Mouse (Mus musculus) B cell, adult (primary cell): ENCODE measurements around the gene Hs2st1. TPM values are rescaled to one million over a fixed set of nuclear protein-coding genes. Genes with fewer than 3 reads are reported as not detected.

ENCODE experiments used
- total RNA-seq: library from RNA; stranded (reverse); gene quantifications from 4 replicates; pipeline ENCODE4 v1.2.4, GENCODE M21; 2023; ENCODE audit not compliant: inconsistent age

Gene Hs2st1
- 13.6 to 17.1 TPM (median 14.5 TPM) in 4 replicates for total RNA-seq

GRCm38 (mm10) chr3:144570047-144570815 lies at the start of gene Hs2st1, which contains the start of gene Selenof:
Gene Hs2st1, minus strand, starts transcription at chr3:144570181.
Gene Selenof, plus strand, starts transcription at chr3:144570304.

Other genes with a start within 250 kb of the Hs2st1 start
- 116 to 133 TPM (median 123 TPM) in 4 replicates for gene Selenof, start 123 bp upstream of the Hs2st1 start, total RNA-seq
- 126 to 140 TPM (median 130 TPM) in 4 replicates for gene Sh3glb1, start 150.2 kb upstream of the Hs2st1 start, total RNA-seq
- 0.12 TPM in 1 of 4 replicates, not detected in the others for gene Clca3a1, start 190.8 kb upstream of the Hs2st1 start, total RNA-seq
- not detected in 4 replicates for gene Clca3a2, start 249.3 kb upstream of the Hs2st1 start, total RNA-seq